Mouse (Mus musculus): Measurements from ENCODE around the gene Rpl37a.

Gene Rpl37a

DNA sequence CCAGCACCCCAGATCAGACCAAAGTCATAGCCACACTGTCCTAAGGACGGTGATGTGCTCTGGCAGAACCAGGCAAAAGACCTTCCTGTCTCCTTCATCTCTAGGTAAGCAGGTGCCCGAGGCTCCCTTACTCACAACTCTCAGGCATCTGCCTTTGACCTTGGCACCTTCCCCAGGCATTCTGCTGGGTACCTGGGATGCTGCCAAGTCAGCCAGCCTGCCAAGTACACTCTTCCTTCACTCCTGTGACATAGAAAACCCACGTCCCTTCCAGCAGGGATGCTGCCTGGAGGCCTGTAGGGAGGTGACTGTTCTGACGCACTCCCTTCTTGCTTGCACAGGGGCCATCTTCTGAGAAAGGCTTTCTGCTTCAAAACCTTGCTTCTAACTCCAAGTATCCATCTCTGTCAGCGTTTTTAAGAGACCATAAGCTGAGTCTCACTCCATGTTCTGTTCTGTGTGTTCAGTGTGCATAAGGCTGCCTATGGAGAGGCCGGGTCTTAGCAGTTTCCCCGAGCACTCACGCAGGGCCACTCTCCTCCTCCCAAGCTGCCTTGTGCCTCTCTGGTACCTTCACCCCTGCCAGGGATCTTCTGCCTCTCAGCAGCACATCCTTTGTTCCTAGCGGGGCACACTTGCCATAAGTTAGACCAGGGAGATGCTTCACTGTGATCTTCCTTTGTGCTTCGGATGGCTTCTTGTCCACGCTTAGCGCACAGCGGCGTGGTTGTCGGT, 28.0 kb downstream of the Rpl37a start:
- no peak for DNase-seq (ENCODE audit: low spot score)

DNA sequence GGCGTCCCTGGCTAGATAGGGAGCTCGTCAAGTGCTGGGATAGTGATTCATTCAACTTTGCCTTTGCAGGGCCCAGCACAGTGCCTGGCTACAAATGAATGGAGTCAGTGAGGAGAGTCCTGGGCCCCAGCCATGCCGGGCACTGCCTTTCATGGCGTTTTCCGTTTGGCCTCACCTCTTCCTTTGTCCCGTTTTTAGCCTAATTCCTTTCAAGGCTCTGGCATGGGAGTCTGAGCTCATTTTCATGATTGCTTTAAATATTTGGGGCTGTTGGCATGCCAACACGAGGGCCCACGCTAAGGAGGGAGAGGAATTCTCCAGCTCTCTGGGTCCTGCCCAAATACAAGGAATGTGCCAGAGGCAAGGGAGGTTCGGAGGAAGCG, 28.6 kb downstream of the Rpl37a start:
- no peak for DNase-seq (ENCODE audit: low spot score)

DNA sequence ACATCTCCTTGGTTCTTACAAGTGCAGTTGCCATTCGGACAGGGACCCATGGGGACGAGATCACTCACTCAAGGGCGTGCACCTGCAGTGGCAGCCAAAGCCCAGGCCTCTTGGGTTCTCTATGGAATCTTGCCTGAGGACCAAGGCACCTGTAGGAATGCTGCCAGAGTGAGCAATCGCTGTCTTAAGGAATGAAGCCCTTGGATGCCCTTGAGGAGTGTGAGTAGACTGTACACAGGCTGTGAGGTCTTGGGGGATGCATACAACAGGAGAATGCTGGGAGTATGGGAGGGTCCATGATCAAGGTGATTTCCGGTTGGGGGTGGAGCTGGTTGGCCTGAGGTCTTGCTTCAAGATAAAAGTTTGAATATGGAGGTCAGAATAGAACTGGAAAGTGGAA, 30.3 kb downstream of the Rpl37a start:
- DNase-seq (ENCODE audit: low spot score): no peak

DNA sequence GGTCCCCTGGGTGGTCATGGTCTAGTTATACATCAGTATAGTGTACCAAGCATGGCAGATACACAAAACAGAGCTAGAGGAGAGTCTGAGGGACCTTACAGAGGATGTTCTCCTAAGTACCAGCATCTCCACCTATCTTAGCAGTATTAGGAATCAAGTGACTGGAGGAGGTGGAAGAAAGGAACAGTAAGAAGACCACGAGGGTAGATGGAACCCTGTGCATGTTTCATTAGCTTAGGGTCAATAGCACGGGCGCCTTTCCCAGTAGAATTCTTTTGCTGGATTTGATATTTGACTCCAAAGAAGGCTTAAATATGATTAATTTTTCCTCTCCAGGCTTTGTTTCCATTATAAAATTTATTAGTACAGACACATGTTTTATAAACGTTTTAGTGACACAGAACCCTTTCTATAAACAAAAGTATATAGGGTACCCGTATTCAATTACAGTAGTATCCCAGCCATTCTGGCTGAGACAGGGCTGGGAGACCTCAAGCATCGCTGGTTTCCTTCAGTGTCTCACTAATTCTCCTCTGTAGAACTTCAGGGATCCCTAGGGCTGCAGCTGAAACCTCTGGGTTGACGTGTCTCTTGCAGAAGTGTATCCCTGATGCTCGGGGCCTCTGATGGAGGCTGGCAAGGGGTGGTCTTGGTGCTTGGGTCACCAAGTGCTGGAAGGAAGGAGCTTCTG, 33.9 kb downstream of the Rpl37a start:
- DNase-seq (ENCODE audit: low spot score): no peak

DNA sequence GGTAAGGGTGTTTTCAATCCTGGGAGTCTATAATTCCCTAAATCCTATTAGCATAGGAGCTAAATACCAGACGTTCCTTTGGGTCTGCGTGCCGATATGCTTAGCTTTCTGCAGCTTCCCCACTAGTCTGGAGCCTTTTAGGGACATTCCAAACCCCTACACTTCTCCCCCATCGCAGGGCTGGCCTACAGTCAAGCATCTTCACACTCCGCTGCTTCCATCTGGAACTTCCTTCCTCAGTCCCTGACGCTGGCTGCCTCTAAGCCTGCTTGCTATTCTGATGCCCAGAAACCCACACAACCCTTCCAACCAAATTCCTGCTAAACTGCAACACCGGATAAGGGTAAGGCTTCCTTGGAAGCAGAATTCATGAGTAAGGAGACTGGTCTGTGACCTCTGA, 35.3 kb downstream of the Rpl37a start:
- no peak for DNase-seq (ENCODE audit: low spot score)

- DNase-seq (ENCODE audit: low spot score): no peak
Observed at GRCm38 (mm10) chr1:72751371-72751781, 40.3 kb downstream of the Rpl37a start.

DNA sequence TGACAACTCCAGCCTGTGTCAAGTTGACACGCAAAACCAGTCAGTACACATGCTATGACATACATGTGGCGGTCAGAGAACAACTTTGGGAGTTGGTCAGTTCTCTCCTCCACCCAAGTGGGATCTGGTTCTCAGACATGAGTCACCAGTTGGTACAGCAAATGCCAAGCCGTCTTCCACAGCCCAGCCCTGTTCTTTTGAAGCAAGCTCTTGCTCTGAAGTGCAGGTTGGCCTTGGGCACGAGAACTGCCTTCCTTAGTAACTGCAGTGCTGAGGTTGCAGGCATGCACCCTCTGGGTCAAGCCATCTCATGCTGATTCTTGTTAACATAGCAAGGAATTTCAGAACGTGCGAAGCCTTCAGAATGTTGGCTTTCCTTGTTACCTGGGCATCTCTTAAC, 42.1 kb downstream of the Rpl37a start:
- no peak for DNase-seq (ENCODE audit: low spot score)

DNA sequence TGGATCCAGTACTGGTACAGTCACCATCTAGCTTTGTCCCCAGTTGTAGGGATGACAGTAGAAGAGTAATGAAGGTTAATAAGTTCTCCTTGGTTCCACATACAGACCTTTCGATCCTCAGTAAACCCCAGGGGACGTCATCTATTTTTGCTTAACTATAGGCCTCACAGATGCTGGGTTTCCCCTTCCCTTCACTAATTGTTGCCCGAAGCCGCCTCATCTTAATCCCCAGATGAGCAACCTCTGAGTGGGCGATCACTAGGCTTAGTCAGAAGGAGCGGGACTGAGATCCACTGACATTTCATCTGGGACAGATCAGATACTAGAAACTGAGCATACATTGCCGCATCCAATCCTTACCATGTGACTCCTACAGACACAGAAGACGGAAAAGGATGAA, 44.1 kb downstream of the Rpl37a start:
- DNase-seq (ENCODE audit: low spot score): no peak

GRCm38 (mm10) chr1:72755801-72756200, 44.7 kb downstream of the Rpl37a start:
- DNase-seq (ENCODE audit: low spot score): no peak

DNA sequence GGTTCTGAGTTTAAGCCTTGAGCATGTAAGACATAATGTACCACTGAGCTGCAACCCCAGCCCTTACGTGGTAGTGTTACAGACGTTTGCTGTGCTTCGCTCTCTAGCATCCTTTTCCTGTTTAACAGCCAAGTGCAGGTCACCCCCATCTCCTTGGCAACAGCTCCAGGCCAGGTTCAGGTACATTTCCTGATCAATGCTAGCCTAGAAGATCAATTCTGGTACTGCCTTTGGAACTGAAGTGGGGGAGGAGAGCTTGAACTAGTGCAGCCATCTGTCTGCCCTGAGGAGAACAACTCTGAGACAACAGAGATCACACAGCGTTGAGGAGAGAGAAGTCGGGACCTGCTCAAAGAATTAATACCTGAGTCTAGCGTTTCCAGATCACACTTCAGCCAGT, 48.7 kb downstream of the Rpl37a start:
- no peak for DNase-seq (ENCODE audit: low spot score)
